Mouse (Mus musculus) CH12.LX (cell line): ENCODE data around the gene Selenof.

Source experiments
- CHD1 ChIP-seq: IDR thresholded peaks from 2 replicates; pipeline ENCODE4 v1.6.1; 2012; ENCODE audit warnings: low read depth, low read length, improper control_type of control experiment, inconsistent platforms
- CHD2 ChIP-seq: IDR thresholded peaks from 2 replicates; pipeline ENCODE4 v1.6.1; 2011; ENCODE audit warnings: low read length, improper control_type of control experiment
- CTCF ChIP-seq, 2 experiments: IDR thresholded peaks in 1 of 2; conservative IDR thresholded peaks in 1 of 2; 2 replicates each; pipeline ENCODE4 v1.5.1; 2011 to 2012; ENCODE audit warnings: low read depth in 2 of 2, low read length in 2 of 2, improper control_type of control experiment in 1 of 2, inconsistent platforms in 1 of 2, mild to moderate bottlenecking in 1 of 2, moderate library complexity in 1 of 2
- E2F4 ChIP-seq: IDR thresholded peaks from 2 replicates; pipeline ENCODE4 v1.6.1; 2011; ENCODE audit warnings: low read depth, low read length, improper control_type of control experiment; ENCODE audit not compliant: insufficient replicate concordance
- JUND ChIP-seq: conservative IDR thresholded peaks from 2 replicates; pipeline ENCODE4 v1.6.1; 2011; ENCODE audit warnings: low read depth, low read length, improper control_type of control experiment
- MYC ChIP-seq: IDR thresholded peaks from 2 replicates; pipeline ENCODE4 v1.6.1; 2011; ENCODE audit warnings: low read depth, mild to moderate bottlenecking, improper control_type of control experiment, low read length
- NELFE ChIP-seq: IDR thresholded peaks from 2 replicates; pipeline ENCODE4 v1.6.1; 2011; ENCODE audit warnings: low read depth, low read length, improper control_type of control experiment
- POLR2A ChIP-seq: IDR thresholded peaks from 2 replicates; pipeline ENCODE4 v1.6.1; 2011; ENCODE audit warnings: low read depth, mild to moderate bottlenecking, improper control_type of control experiment, low read length

GRCm38 (mm10) chr3:144551416-144551815 lies 18.7 kb upstream of the Selenof start:
- TF ChIP-seq CTCF (conservative IDR thresholded peaks at IDR 0.05 in 1 of 2, IDR thresholded peaks at IDR 0.05 in 1 of 2; ENCODE audit: low read depth in 2 of 2, low read length in 2 of 2) (no peak), POLR2A (no peak), JUND (no peak), MYC (no peak), E2F4 (no peak), CHD2 (no peak), CHD1 (no peak), NELFE (no peak)
